Mouse (Mus musculus) embryonic stem cell, embryonic (primary cell): ENCODE data around the gene Rps2.

Source experiments
- CTCF ChIA-PET, 4 experiments: fragments of 300-600 bp in 2 of 4; fragments of 350-600 bp in 2 of 4; sonication (Branson Sonifier 250); formaldehyde crosslinking; loops; one replicate each; lab custom pipeline; 2022; ENCODE audit warnings: inconsistent platforms in 2 of 4; lab: Charles Lee
- POLR2A ChIA-PET, 4 experiments: fragments of 300-600 bp in 2 of 4; fragments of 350-600 bp in 2 of 4; sonication (Branson Sonifier 250); formaldehyde crosslinking; loops; one replicate each; lab custom pipeline; 2022; ENCODE audit warnings: antibody characterized with exemption in 4 of 4, inconsistent platforms in 1 of 4; lab: Charles Lee

The Rps2 gene

GRCm38 (mm10) chr17:24692385-24692784, 25.5 kb upstream of the Rps2 start:
- ChIA-PET POLR2A (interaction anchor here in 3 of 4 experiments (1.0 to 5.4 kb wide), 14 partner anchors 14 to 165 kb away, joined by 3 to 50 read pairs (median 6); partner anchors contain the start of genes Traf7 (in 2 of the 3), Msrb1 (in 1 of the 3), Pkd1 (in 1 of the 3) and Rnf151 (in 1 of the 3)), CTCF (interaction anchor here in 1 of 4 experiments (0.5 kb wide), 1 partner anchor 25 kb away, joined by 3 read pairs; no protein-coding TSS in a partner anchor)

- ChIA-PET POLR2A (interaction anchor here in 2 of 4 experiments (0.7 to 1.9 kb wide), 18 partner anchors 9 to 217 kb away, joined by 3 to 9 read pairs (median 5); partner anchors contain the start of genes Traf7 (in 2 of the 2), Mlst8 (in 1 of the 2), Pkd1 (in 1 of the 2) and Rnf151 (in 1 of the 2)), CTCF (interaction anchor here in 1 of 4 experiments (1.4 kb wide), 1 partner anchor 19 kb away, joined by 4 read pairs; no protein-coding TSS in a partner anchor)
Observed at GRCm38 (mm10) chr17:24695326-24696010, 22.4 kb upstream of the Rps2 start.

- POLR2A ChIA-PET, result interaction anchor here (0.5 to 3.5 kb wide), 23 partner anchors 10 to 246 kb away, joined by 3 to 20 read pairs (median 3); partner anchors contain the start of genes Tbl3 (in 3 of the 4), Eme2 (in 1 of the 4), Mapk8ip3 (in 1 of the 4) and Mrps34 (in 1 of the 4)
- CTCF ChIA-PET, result interaction anchor here in 1 of 4 experiments (0.6 to 1.1 kb wide), 2 partner anchors 12 to 15 kb away, joined by 3 read pairs; no protein-coding TSS in a partner anchor
Observed at GRCm38 (mm10) chr17:24696011-24696697, 21.8 kb upstream of the Rps2 start, which contains the start of the genes Gfer and Noxo1. Gene Gfer, minus strand, starts transcription at chr17:24696156. Gene Noxo1, plus strand, starts transcription at chr17:24696234.

- ChIA-PET CTCF (interaction anchor here in 2 of 4 experiments (0.9 to 1.6 kb wide), 3 partner anchors 10 to 22 kb away, joined by 3 to 5 read pairs (median 3); no protein-coding TSS in a partner anchor), POLR2A (interaction anchor here (0.6 to 3.5 kb wide), 28 partner anchors 8 to 219 kb away, joined by 3 to 20 read pairs (median 4); partner anchors contain the start of genes Tbl3 (in 4 of the 4), Traf7 (in 2 of the 4), Zfp598 (in 2 of the 4) and Mlst8 (in 1 of the 4))
Observed at GRCm38 (mm10) chr17:24697985-24698384, 19.9 kb upstream of the Rps2 start.

GRCm38 (mm10) chr17:24698715-24699114, 19.2 kb upstream of the Rps2 start:
- CTCF ChIA-PET, result interaction anchor here in 3 of 4 experiments (0.6 to 1.6 kb wide), 4 partner anchors 9 to 94 kb away, joined by 3 to 5 read pairs (median 3); no protein-coding TSS in a partner anchor
- POLR2A ChIA-PET, result interaction anchor here (0.6 to 3.5 kb wide), 25 partner anchors 8 to 219 kb away, joined by 3 to 20 read pairs (median 4); partner anchors contain the start of genes Tbl3 (in 3 of the 4), Traf7 (in 2 of the 4), Mlst8 (in 1 of the 4) and Ndufb10 (in 1 of the 4)

- ChIA-PET CTCF (no interaction called here), POLR2A (interaction anchor here in 2 of 4 experiments (1.0 to 9.6 kb wide), 7 partner anchors 7 to 171 kb away, joined by 3 to 144 read pairs (median 6); partner anchors contain the start of genes Rnf151 (in 1 of the 2), Rps2 (in 1 of the 2), Tbl3 (in 1 of the 2) and Traf7 (in 1 of the 2))
Observed at GRCm38 (mm10) chr17:24699473-24699872, 18.4 kb upstream of the Rps2 start.

GRCm38 (mm10) chr17:24701251-24701650, 16.7 kb upstream of the Rps2 start:
- CTCF ChIA-PET, result no interaction called here

GRCm38 (mm10) chr17:24705821-24706220, 12.1 kb upstream of the Rps2 start:
- ChIA-PET POLR2A (interaction anchor here in 3 of 4 experiments (0.9 to 9.6 kb wide), 9 partner anchors 7 to 178 kb away, joined by 3 to 144 read pairs (median 4); partner anchors contain the start of genes Nthl1 (in 1 of the 3), Rnf151 (in 1 of the 3), Rps2 (in 1 of the 3) and Syngr3 (in 1 of the 3)), CTCF (no interaction called here)

More at GRCm38 (mm10) chr17:24701251-24701650, 16.7 kb upstream of the Rps2 start:
- POLR2A ChIA-PET, result interaction anchor here in 3 of 4 experiments (1.5 to 9.6 kb wide), 5 partner anchors 16 to 173 kb away, joined by 4 to 144 read pairs (median 7); partner anchors contain the start of genes Rnf151 (in 2 of the 3), Rps2 (in 2 of the 3) and Traf7 (in 2 of the 3)

- ChIA-PET POLR2A (interaction anchor here (0.6 to 9.6 kb wide), 57 partner anchors 9 to 292 kb away, joined by 3 to 144 read pairs (median 5); partner anchors contain the start of genes Rnf151 (in 4 of the 4), Rps2 (in 4 of the 4), Ndufb10 (in 3 of the 4) and Syngr3 (in 3 of the 4)), CTCF (interaction anchor here in 2 of 4 experiments (0.7 to 1.7 kb wide), 10 partner anchors 9 to 228 kb away, joined by 3 to 6 read pairs (median 3); partner anchors contain the start of genes Zfp598 (in 2 of the 2), Mlst8 (in 1 of the 2), Ndufb10 (in 1 of the 2) and Noxo1 (in 1 of the 2))
Observed at GRCm38 (mm10) chr17:24706982-24707800, 10.7 kb upstream of the Rps2 start, which contains the start of gene Tbl3. Gene Tbl3, minus strand, starts transcription at chr17:24707660.

- CTCF ChIA-PET, result interaction anchor here in 3 of 4 experiments (0.6 to 1.7 kb wide), 11 partner anchors 9 to 246 kb away, joined by 3 to 6 read pairs (median 3); partner anchors contain the start of genes Zfp598 (in 2 of the 3), Mlst8 (in 1 of the 3), Ndufb10 (in 1 of the 3) and Noxo1 (in 1 of the 3)
- POLR2A ChIA-PET, result interaction anchor here (0.6 to 9.6 kb wide), 58 partner anchors 9 to 538 kb away, joined by 3 to 144 read pairs (median 5); partner anchors contain the start of genes Rnf151 (in 4 of the 4), Rps2 (in 4 of the 4), Ndufb10 (in 3 of the 4) and Syngr3 (in 3 of the 4)
Observed at GRCm38 (mm10) chr17:24707801-24708425, 10.0 kb upstream of the Rps2 start.

GRCm38 (mm10) chr17:24708646-24709045, 9.3 kb upstream of the Rps2 start:
- CTCF ChIA-PET, result interaction anchor here in 3 of 4 experiments (0.9 to 1.7 kb wide), 3 partner anchors 10 to 230 kb away, joined by 3 to 6 read pairs (median 5); partner anchors contain the start of gene Mlst8 (in 2 of the 3)
- POLR2A ChIA-PET, result interaction anchor here (0.6 to 9.6 kb wide), 21 partner anchors 9 to 457 kb away, joined by 3 to 144 read pairs (median 8); partner anchors contain the start of genes Syngr3 (in 3 of the 4), Rnf151 (in 2 of the 4), Rps2 (in 2 of the 4) and Traf7 (in 2 of the 4)

GRCm38 (mm10) chr17:24715556-24715955, 2.4 kb upstream of the Rps2 start:
- ChIA-PET POLR2A (interaction anchor here in 3 of 4 experiments (0.5 to 14.7 kb wide), 31 partner anchors 9 to 1011 kb away, joined by 3 to 268 read pairs (median 5); partner anchors contain the start of genes Msrb1 (in 3 of the 3), Ndufb10 (in 2 of the 3), Pkd1 (in 2 of the 3) and Rpl3l (in 2 of the 3)), CTCF (interaction anchor here in 2 of 4 experiments (0.6 to 1.5 kb wide), 4 partner anchors 12 to 519 kb away, joined by 3 read pairs; no protein-coding TSS in a partner anchor)

- ChIA-PET CTCF (interaction anchor here in 1 of 4 experiments (0.6 to 1.5 kb wide), 5 partner anchors 8 to 520 kb away, joined by 3 read pairs; partner anchors contain the start of gene Tbl3), POLR2A (interaction anchor here in 3 of 4 experiments (0.5 to 14.7 kb wide), 48 partner anchors 8 to 1011 kb away, joined by 3 to 268 read pairs (median 5); partner anchors contain the start of genes Msrb1 (in 3 of the 3), Traf7 (in 3 of the 3), Ndufb10 (in 2 of the 3) and Pkd1 (in 2 of the 3))
Observed at GRCm38 (mm10) chr17:24716166-24716682, 1.7 kb upstream of the Rps2 start.

- ChIA-PET POLR2A (interaction anchor here (0.6 to 14.7 kb wide), 34 partner anchors 10 to 564 kb away, joined by 3 to 268 read pairs (median 4); partner anchors contain the start of genes Tbl3 (in 3 of the 4), Traf7 (in 3 of the 4), Msrb1 (in 2 of the 4) and Rpl3l (in 2 of the 4)), CTCF (interaction anchor here in 1 of 4 experiments (1.2 kb wide), 1 partner anchor 12 kb away, joined by 3 read pairs; no protein-coding TSS in a partner anchor)
Observed at GRCm38 (mm10) chr17:24718938-24719337, 1.0 kb downstream of the Rps2 start.
